Mouse (Mus musculus) small intestine, adult 10 weeks (tissue): ENCODE results near the gene Zcchc2. TPM values are rescaled to one million over a fixed set of nuclear protein-coding genes. Genes with fewer than 3 reads are reported as not detected.

Experiments used
- polyA plus RNA-seq: library from polyadenylated mRNA; stranded (reverse); fragments of 350-450 nt; fragmentation: Illumina TruSeq; extraction: RNeasy Lipid Tissue Mini Kit (QIAGEN cat#74804); gene quantifications from one replicate; pipeline ENCODE4 v1.2.3, GENCODE M21; 2014; ENCODE audit warnings: low replicate concordance

The Zcchc2 gene
- 8.8 TPM for polyA plus RNA-seq

DNA sequence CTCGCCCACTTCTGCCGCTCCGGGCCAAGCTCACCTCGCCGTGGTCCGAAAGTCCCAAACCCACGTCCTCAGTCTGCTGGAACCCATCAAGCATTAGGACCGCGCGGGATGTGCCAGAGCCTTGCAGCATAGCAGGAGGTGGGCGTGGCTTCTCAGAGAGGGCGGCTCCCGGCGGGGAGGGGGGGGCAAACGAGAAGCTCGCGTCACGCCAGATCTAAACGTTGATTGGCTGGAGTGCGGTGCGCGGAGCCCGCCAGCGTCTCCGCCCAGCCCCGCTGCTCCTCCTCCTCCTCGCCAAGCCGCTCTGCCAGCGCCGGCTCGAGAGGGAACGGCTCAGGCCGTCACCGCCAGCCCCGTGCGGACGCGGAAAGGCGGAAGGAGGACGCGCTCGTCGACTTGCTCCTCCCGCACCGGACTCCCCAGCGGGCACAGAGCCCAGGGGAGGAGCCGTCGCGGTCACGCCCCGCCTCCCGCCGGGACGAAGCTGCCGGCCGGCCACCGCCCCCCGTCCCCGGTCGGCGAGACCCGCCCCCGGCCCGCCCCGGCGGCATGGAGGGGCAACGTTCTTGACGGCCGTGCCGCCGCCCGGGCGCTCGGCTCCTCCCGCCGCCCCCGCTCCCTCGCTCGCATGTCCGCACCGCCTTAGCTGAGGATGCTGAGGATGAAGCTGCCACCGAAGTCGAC, at the start of gene Zcchc2:
Gene Zcchc2, plus strand, starts transcription at position 269 of the 684 bp plus-strand sequence.

Other genes starting within 250 kb of the Zcchc2 start
- gene Tnfrsf11a, start 209.7 kb upstream of the Zcchc2 start, polyA plus RNA-seq, result 34.7 TPM
- gene Phlpp1, start 181.3 kb downstream of the Zcchc2 start, polyA plus RNA-seq, result 5.8 TPM